Mouse (Mus musculus) thymus, adult 2 months (tissue): ENCODE results near the gene Dync1li1.

ENCODE experiments used
- CTCF ChIP-seq: fragments of 200-500 bp; IDR thresholded peaks from 2 replicates; pipeline ENCODE4 v1.5.1; 2012; ENCODE audit warnings: mild to moderate bottlenecking, control low read depth, low read length, moderate library complexity, borderline replicate concordance; ENCODE audit not compliant: control insufficient read depth, poor library complexity, insufficient read depth; ENCODE audit errors: extremely low read depth
- POLR2A ChIP-seq: fragments of 200-500 bp; IDR thresholded peaks from 2 replicates; pipeline ENCODE4 v1.6.1; 2012; ENCODE audit warnings: mild to moderate bottlenecking, low read length, control low read depth, moderate library complexity; ENCODE audit not compliant: control insufficient read depth, poor library complexity, insufficient read depth; ENCODE audit errors: extremely low read depth

DNA sequence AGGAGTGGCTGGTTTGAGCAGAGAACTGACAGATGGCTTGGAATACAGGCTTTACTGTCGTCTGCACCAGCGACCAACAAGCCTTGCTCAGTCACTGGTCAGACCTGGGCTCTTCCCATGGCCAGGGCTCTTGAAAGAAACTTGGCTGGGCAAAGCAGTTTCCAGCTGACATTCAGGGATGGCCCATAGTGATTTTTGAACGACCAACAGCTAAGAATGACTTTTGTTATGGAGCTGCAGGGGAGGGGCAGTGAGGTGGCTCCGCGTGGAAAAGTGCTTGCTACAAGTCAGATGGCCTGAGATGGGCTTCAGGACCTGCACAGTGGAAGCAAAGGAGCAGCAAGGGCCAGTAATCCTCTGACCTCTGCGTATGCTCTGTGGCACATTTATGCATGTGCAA lies 10.7 kb downstream of the Dync1li1 start:
- TF ChIP-seq POLR2A (no peak), CTCF (no peak)
